Mouse (Mus musculus) cerebellum, adult 2 months (tissue): ENCODE measurements around the gene Numb.

ENCODE experiments used
- CTCF ChIP-seq: fragments of 200-500 bp; IDR thresholded peaks from 2 replicates; pipeline ENCODE4 v1.5.1; 2011; ENCODE audit warnings: low read depth, mild to moderate bottlenecking, control low read depth, low read length, moderate library complexity, borderline replicate concordance; ENCODE audit not compliant: insufficient read depth
- POLR2A ChIP-seq: fragments of 200-500 bp; IDR thresholded peaks from 2 replicates; pipeline ENCODE4 v1.6.1; 2011; ENCODE audit warnings: low read length, control low read depth, borderline replicate concordance; ENCODE audit not compliant: insufficient read depth

GRCm38 (mm10) chr12:83847877-83848276 lies 73.9 kb downstream of the Numb start:
- TF ChIP-seq CTCF = no peak
- no peak for TF ChIP-seq POLR2A
